ENCODE assay signal across 8 mouse cellular contexts in the genomic region with DNA sequence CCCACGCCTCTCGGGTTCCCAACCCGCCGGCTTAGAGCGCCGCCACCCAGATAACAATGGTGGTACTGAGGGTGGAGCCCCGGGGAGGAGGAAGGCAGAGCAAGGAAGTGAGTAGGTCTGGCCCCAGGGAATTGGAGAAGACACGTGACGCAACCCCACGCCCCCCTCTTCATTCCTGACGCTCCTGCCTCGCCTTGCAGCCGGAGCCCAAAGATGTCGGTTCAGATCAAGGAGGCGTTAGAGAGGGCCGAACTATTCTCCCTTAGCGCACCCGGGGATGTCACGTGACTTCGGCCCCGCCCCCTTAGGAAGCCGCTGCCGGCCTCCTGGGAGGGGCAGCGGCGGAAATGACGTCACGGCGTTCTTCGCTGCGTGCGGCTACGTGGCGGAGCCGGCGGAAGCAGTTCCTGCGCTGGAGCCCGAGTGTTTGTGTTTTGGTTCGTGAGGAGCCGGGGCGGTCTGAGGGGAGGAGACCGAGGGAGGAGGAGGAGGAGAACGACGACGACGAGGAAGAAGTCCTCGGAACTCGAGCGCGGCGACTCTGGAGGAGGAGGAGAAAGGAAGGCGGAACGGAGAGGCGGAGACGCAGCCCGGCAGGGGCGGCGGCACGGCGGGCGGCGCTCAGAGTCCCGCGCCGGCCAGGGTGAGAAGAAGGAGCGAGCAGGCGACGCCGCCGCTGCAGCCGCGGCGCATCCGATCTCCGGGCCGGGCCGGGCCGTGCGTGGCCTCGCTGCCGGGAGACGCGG. TPM values are rescaled to one million over a fixed set of nuclear protein-coding genes. Genes with fewer than 3 reads are reported as not detected.
DNase-seq lines count a peak whose midpoint lies in the region; ATAC-seq lines count a peak whose summit lies in the region.

A gene (plus strand): TSS at position 377 of the 746 bp plus-strand sequence.

- no peaks in the 10 kb centered on the region for H3K9me3 ChIP-seq in heart, embryonic 10.5 days
- no peaks in the 10 kb centered on the region for H3K9me3 ChIP-seq in kidney, embryonic 15.5 days (replicated peaks)

- 0 out of 2 replicates have a peak, but pooled peaks cover under 1% of the 10 kb centered on the region for H3K36me3 ChIP-seq in heart, embryonic 10.5 days
- peaks cover 3% of the 10 kb centered on the region; the same call in 1 of the 2 replicates for H3K36me3 ChIP-seq in kidney, embryonic 15.5 days

- under 1% methylated on average over 82 of the region's 82 CpGs for WGBS in heart, embryonic 10.5 days
- WGBS in kidney, embryonic 15.5 days, result under 1% methylated on average over 82 of the region's 82 CpGs

- ATAC-seq in erythroblast, adult 5-6 weeks (replicated peaks; ENCODE audit: low FRiP score, poor library complexity, severe bottlenecking), result peak; percentile 93
- ATAC-seq in kidney, embryonic 15.5 days (replicated peaks; ENCODE audit: low FRiP score), result peak; percentile 98
- ATAC-seq in monocyte, adult 5-6 weeks (replicated peaks; ENCODE audit: insufficient number of reproducible peaks, low FRiP score, low TSS enrichment, poor library complexity, severe bottlenecking), result peak; percentile 92

- DNase-seq in B cell, adult 2 months, result peak; percentile 100
- DNase-seq in brain, adult 2 months (ENCODE audit: low read depth, low spot score), result peak; percentile 99
- DNase-seq in heart, embryonic 10.5 days (ENCODE audit: low spot score), result peak; percentile 99
- DNase-seq in liver, result peak; percentile 99
- DNase-seq in spleen, postnatal 4 days (ENCODE audit: low spot score in 2 of 2), result peak; percentile 99 to 100

- peak within 1 kb of the TSS; percentile 98 for H3K27ac ChIP-seq in heart, embryonic 10.5 days
- H3K27ac ChIP-seq in kidney, embryonic 15.5 days, result peak within 1 kb of the TSS; percentile 99

- no peaks in the 10 kb centered on the region for H3K27me3 ChIP-seq in heart, embryonic 10.5 days (ENCODE audit: insufficient read depth, poor library complexity, severe bottlenecking)
- no peaks in the 10 kb centered on the region for H3K27me3 ChIP-seq in kidney, embryonic 15.5 days

- H3K4me2 ChIP-seq in kidney, embryonic 15.5 days, result peak within 1 kb of the TSS; percentile 69

- H3K4me1 ChIP-seq in heart, embryonic 10.5 days, result peaks cover 19% of the 10 kb centered on the region
- peaks cover 15% of the 10 kb centered on the region for H3K4me1 ChIP-seq in kidney, embryonic 15.5 days

- peak within 1 kb of the TSS; percentile 96 for H3K9ac ChIP-seq in kidney, embryonic 15.5 days

- H3K4me3 ChIP-seq in heart, embryonic 10.5 days, result peak within 1 kb of the TSS; percentile 97
- H3K4me3 ChIP-seq in kidney, embryonic 15.5 days (replicated peaks), result peak within 1 kb of the TSS; percentile 96

RNA-seq across cellular contexts. Expression of the gene that starts here (rescaled TPM):
- total RNA-seq in erythroblast, adult 5-6 weeks (2015; ENCODE audit: low replicate concordance), result 39.2 and 53.1 TPM in 2 replicates
- 60.8 and 79.1 TPM in 2 replicates for total RNA-seq in erythroblast, adult 5-6 weeks (2017; ENCODE audit: low replicate concordance)
- 71.7 and 90.6 TPM in 2 replicates for polyA plus RNA-seq in heart, embryonic 10.5 days (2016; fragmentation: Nextera tagmentation; extraction: Ambion mirVana)
- 76.5 and 78.9 TPM in 2 replicates for polyA plus RNA-seq in kidney, embryonic 15.5 days (2015; fragmentation: Nextera tagmentation; extraction: Ambion mirVana)
- 120 to 166 TPM (median 155 TPM) in 3 replicates for total RNA-seq in monocyte, adult 5-6 weeks (2017)

Comparison
In these comparisons a context has a peak if more than half of its experiments do, and no peak if none do; other contexts are left out.
1. Peak in every context shown above with its lines: DNase-seq, ATAC-seq, H3K4me3 ChIP-seq and H3K27ac ChIP-seq.